Mouse (Mus musculus): ENCODE measurements around the gene Fnbp1. TPM values are rescaled to one million over a fixed set of nuclear protein-coding genes. Genes with fewer than 3 reads are reported as not detected.

The Fnbp1 gene
- polyA plus RNA-seq, 1 experiment from 2014 or later = 21.0 TPM

- Histone ChIP-seq H3K27ac (replicated peaks; ENCODE audit: low read depth, low read length) (no peak overlapping the region), H3K4me2 (ENCODE audit: low read length) (no peak overlapping the region), H3K4me3 (replicated peaks; ENCODE audit: low read depth, low read length) (no peak overlapping the region), H3K27me3 (ENCODE audit: control insufficient read depth, insufficient read depth, low read length) (no peaks in the 10 kb centered on the region), H3K4me1 (ENCODE audit: control insufficient read depth, insufficient read depth, low read length) (no peaks in the 10 kb centered on the region), H3K36me3 (ENCODE audit: control insufficient read depth, insufficient read depth, low read length) (peaks cover 69% of the 10 kb centered on the region), H3K9ac (replicated peaks; ENCODE audit: low read length) (no peak overlapping the region), H3K9me3 (ENCODE audit: control insufficient read depth, low read length) (no peaks in the 10 kb centered on the region)
- DNase-seq = no peak
- ATAC-seq (ENCODE audit: low FRiP score, low TSS enrichment) = no peak
- WGBS = 92% methylated on average over 18 of the region's 18 CpGs
Measured at GRCm38 (mm10) chr2:31017625-31018317, 124.0 kb downstream of the Fnbp1 start.

- Histone ChIP-seq H3K9ac (replicated peaks; ENCODE audit: low read length) (no peak overlapping the region), H3K36me3 (ENCODE audit: control insufficient read depth, insufficient read depth, low read length) (peaks cover 68% of the 10 kb centered on the region), H3K4me1 (ENCODE audit: control insufficient read depth, insufficient read depth, low read length) (no peaks in the 10 kb centered on the region), H3K27ac (replicated peaks; ENCODE audit: low read depth, low read length) (no peak overlapping the region), H3K4me3 (replicated peaks; ENCODE audit: low read depth, low read length) (no peak overlapping the region), H3K4me2 (ENCODE audit: low read length) (no peak overlapping the region), H3K27me3 (ENCODE audit: control insufficient read depth, insufficient read depth, low read length) (no peaks in the 10 kb centered on the region), H3K9me3 (ENCODE audit: control insufficient read depth, low read length) (no peaks in the 10 kb centered on the region)
- no peak for DNase-seq
- no peak for ATAC-seq (ENCODE audit: low FRiP score, low TSS enrichment)
- 76% methylated on average over 14 of the region's 14 CpGs for WGBS
Measured at GRCm38 (mm10) chr2:31013371-31014120, 128.3 kb downstream of the Fnbp1 start.

GRCm38 (mm10) chr2:31007208-31007607, 134.6 kb downstream of the Fnbp1 start:
- Histone ChIP-seq H3K9ac (replicated peaks; ENCODE audit: low read length) (no peak overlapping the region), H3K27ac (replicated peaks; ENCODE audit: low read depth, low read length) (no peak overlapping the region)
- WGBS = 94% methylated on average over 5 of the region's 5 CpGs

GRCm38 (mm10) chr2:31006434-31006833, 135.4 kb downstream of the Fnbp1 start:
- 93% methylated on average over 5 of the region's 5 CpGs for WGBS
- H3K27ac ChIP-seq (replicated peaks; ENCODE audit: low read depth, low read length) = no peak overlapping the region
- DNase-seq (no peak), ATAC-seq (ENCODE audit: low FRiP score, low TSS enrichment) (no peak)
- H3K4me1 ChIP-seq (ENCODE audit: control insufficient read depth, insufficient read depth, low read length) = no peaks in the 10 kb centered on the region
- H3K9me3 ChIP-seq (ENCODE audit: control insufficient read depth, low read length) = no peaks in the 10 kb centered on the region
- peaks cover 91% of the 10 kb centered on the region for H3K36me3 ChIP-seq (ENCODE audit: control insufficient read depth, insufficient read depth, low read length)
- H3K27me3 ChIP-seq (ENCODE audit: control insufficient read depth, insufficient read depth, low read length) = no peaks in the 10 kb centered on the region
- no peak overlapping the region for H3K4me2 ChIP-seq (ENCODE audit: low read length)
- no peak overlapping the region for H3K4me3 ChIP-seq (replicated peaks; ENCODE audit: low read depth, low read length)
- H3K9ac ChIP-seq (replicated peaks; ENCODE audit: low read length) = no peak overlapping the region

More at GRCm38 (mm10) chr2:31007208-31007607, 134.6 kb downstream of the Fnbp1 start:
- no peak overlapping the region for H3K4me3 ChIP-seq (replicated peaks; ENCODE audit: low read depth, low read length)
- no peak for DNase-seq
- H3K36me3 ChIP-seq (ENCODE audit: control insufficient read depth, insufficient read depth, low read length) = peaks cover 91% of the 10 kb centered on the region
- H3K4me1 ChIP-seq (ENCODE audit: control insufficient read depth, insufficient read depth, low read length) = no peaks in the 10 kb centered on the region
- no peak for ATAC-seq (ENCODE audit: low FRiP score, low TSS enrichment)
- H3K27me3 ChIP-seq (ENCODE audit: control insufficient read depth, insufficient read depth, low read length) = no peaks in the 10 kb centered on the region
- no peak overlapping the region for H3K4me2 ChIP-seq (ENCODE audit: low read length)
- H3K9me3 ChIP-seq (ENCODE audit: control insufficient read depth, low read length) = no peaks in the 10 kb centered on the region

GRCm38 (mm10) chr2:31005453-31005852, 136.4 kb downstream of the Fnbp1 start:
- Histone ChIP-seq H3K4me2 (ENCODE audit: low read length) (no peak overlapping the region), H3K27ac (replicated peaks; ENCODE audit: low read depth, low read length) (no peak overlapping the region), H3K4me1 (ENCODE audit: control insufficient read depth, insufficient read depth, low read length) (no peaks in the 10 kb centered on the region), H3K36me3 (ENCODE audit: control insufficient read depth, insufficient read depth, low read length) (peaks cover 86% of the 10 kb centered on the region), H3K9me3 (ENCODE audit: control insufficient read depth, low read length) (no peaks in the 10 kb centered on the region), H3K4me3 (replicated peaks; ENCODE audit: low read depth, low read length) (no peak overlapping the region), H3K9ac (replicated peaks; ENCODE audit: low read length) (no peak overlapping the region), H3K27me3 (ENCODE audit: control insufficient read depth, insufficient read depth, low read length) (no peaks in the 10 kb centered on the region)
- no peak for DNase-seq
- WGBS = 74% methylated on average over 2 of the region's 2 CpGs
- ATAC-seq (ENCODE audit: low FRiP score, low TSS enrichment) = no peak

GRCm38 (mm10) chr2:31002857-31003256, 139.0 kb downstream of the Fnbp1 start:
- Histone ChIP-seq H3K9ac (replicated peaks; ENCODE audit: low read length) (no peak overlapping the region), H3K4me3 (replicated peaks; ENCODE audit: low read depth, low read length) (no peak overlapping the region), H3K27me3 (ENCODE audit: control insufficient read depth, insufficient read depth, low read length) (no peaks in the 10 kb centered on the region), H3K27ac (replicated peaks; ENCODE audit: low read depth, low read length) (no peak overlapping the region), H3K36me3 (ENCODE audit: control insufficient read depth, insufficient read depth, low read length) (peaks cover 75% of the 10 kb centered on the region), H3K4me2 (ENCODE audit: low read length) (no peak overlapping the region), H3K9me3 (ENCODE audit: control insufficient read depth, low read length) (no peaks in the 10 kb centered on the region), H3K4me1 (ENCODE audit: control insufficient read depth, insufficient read depth, low read length) (no peaks in the 10 kb centered on the region)
- ATAC-seq (ENCODE audit: low FRiP score, low TSS enrichment) (no peak), DNase-seq (no peak)
- WGBS = 95% methylated on average over 10 of the region's 10 CpGs

- Histone ChIP-seq H3K4me3 (replicated peaks; ENCODE audit: low read depth, low read length) (no peak overlapping the region), H3K9ac (replicated peaks; ENCODE audit: low read length) (no peak overlapping the region), H3K36me3 (ENCODE audit: control insufficient read depth, insufficient read depth, low read length) (peaks cover 36% of the 10 kb centered on the region), H3K27ac (replicated peaks; ENCODE audit: low read depth, low read length) (no peak overlapping the region), H3K4me2 (ENCODE audit: low read length) (no peak overlapping the region), H3K9me3 (ENCODE audit: control insufficient read depth, low read length) (no peaks in the 10 kb centered on the region), H3K4me1 (ENCODE audit: control insufficient read depth, insufficient read depth, low read length) (no peaks in the 10 kb centered on the region), H3K27me3 (ENCODE audit: control insufficient read depth, insufficient read depth, low read length) (no peaks in the 10 kb centered on the region)
- ATAC-seq (ENCODE audit: low FRiP score, low TSS enrichment) (no peak), DNase-seq (no peak)
- WGBS = 77% methylated on average over 8 of the region's 8 CpGs
Measured at GRCm38 (mm10) chr2:30998443-30999260, 143.2 kb downstream of the Fnbp1 start.

GRCm38 (mm10) chr2:30995432-30995996, 146.3 kb downstream of the Fnbp1 start:
- Histone ChIP-seq H3K27ac (replicated peaks; ENCODE audit: low read depth, low read length) (no peak overlapping the region), H3K4me3 (replicated peaks; ENCODE audit: low read depth, low read length) (no peak overlapping the region), H3K9me3 (ENCODE audit: control insufficient read depth, low read length) (no peaks in the 10 kb centered on the region), H3K4me2 (ENCODE audit: low read length) (no peak overlapping the region), H3K27me3 (ENCODE audit: control insufficient read depth, insufficient read depth, low read length) (no peaks in the 10 kb centered on the region), H3K9ac (replicated peaks; ENCODE audit: low read length) (no peak overlapping the region), H3K4me1 (ENCODE audit: control insufficient read depth, insufficient read depth, low read length) (no peaks in the 10 kb centered on the region), H3K36me3 (ENCODE audit: control insufficient read depth, insufficient read depth, low read length) (peaks cover 12% of the 10 kb centered on the region)
- DNase-seq (no peak), ATAC-seq (ENCODE audit: low FRiP score, low TSS enrichment) (no peak)
- 82% methylated on average over 11 of the region's 11 CpGs for WGBS

Measured in midbrain, embryonic 14.5 days (tissue).